Mouse (Mus musculus) brain, embryonic 18.5 days (tissue): ENCODE data around the gene AC170998.1.
"Not testable (repeated sequence)": the region's sequence is repeated elsewhere in the genome, so short reads cannot be mapped to it uniquely, and the experiment has no call there.

Experiments used
- DNase-seq: peaks from one replicate; pipeline ENCODE4 v3.0.0-alpha.2; 2012; ENCODE audit warnings: low read depth, low spot score

The AC170998.1 gene

DNA sequence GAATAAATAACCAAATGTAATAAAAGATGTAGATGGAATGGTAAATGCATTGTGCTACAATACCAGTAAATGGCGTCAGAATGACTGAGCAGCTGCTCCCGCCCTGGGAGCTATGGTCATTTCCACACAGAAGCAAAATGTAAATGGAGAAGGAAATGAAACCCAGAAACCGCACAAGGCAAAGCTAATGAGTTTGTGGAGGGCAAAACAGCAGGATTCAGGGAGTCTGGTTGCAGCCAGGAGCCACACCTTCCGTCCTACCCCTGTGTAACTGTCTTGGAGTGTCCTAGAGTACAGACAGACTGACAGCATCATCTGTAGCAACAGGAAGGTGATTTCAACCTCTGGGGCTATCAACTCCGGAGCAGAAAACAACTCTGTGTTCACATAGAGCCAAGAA lies 30.6 kb downstream of the AC170998.1 start:
- DNase-seq: no peak

DNA sequence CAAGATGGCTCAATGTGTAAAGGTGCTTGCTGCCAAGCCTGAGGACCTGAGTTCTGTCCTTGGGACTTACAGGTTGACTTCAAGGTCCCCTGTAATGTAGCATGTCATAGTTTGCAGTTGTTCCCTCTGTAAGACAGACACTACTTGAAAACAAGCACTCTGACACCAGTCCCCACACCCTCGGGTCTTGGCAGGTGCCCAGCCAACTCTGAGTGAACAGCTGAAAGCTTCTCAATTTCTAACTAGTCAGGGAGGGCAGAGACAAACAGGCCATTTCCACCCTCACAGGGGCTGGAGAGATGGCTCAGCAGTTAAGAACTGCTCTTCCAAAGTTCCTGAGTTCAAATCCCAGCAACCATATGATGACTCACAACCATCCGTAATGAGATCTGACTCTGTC lies 31.6 kb downstream of the AC170998.1 start:
- DNase-seq: no peak

DNA sequence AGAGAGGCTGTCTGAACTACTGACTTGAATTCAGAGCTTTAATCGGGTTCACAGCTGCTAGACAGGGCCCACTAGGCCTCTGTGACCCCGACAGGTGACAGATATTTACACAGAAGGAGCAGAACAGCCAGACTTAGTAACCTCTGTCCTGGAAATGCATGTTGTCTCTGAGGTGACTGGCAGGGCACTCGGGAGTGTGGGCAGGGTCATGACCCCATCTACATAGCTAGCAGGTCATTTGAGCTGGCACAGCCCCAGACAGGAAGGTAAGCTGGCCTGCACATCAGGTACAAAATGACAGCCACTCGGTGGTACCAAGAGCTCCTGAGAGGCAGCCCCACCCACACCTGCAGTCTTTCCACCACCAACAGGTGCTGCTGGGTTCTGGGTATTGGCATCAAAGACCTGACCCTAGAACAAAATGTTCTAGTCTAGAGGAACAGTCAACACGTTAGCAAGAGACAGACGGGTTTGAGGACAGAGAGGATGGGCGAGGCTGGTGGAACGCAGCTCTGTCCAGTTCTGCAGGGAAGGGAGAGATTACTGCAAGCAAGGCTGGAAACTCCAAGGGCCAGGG lies 34.9 kb downstream of the AC170998.1 start:
- DNase-seq: no peak

DNA sequence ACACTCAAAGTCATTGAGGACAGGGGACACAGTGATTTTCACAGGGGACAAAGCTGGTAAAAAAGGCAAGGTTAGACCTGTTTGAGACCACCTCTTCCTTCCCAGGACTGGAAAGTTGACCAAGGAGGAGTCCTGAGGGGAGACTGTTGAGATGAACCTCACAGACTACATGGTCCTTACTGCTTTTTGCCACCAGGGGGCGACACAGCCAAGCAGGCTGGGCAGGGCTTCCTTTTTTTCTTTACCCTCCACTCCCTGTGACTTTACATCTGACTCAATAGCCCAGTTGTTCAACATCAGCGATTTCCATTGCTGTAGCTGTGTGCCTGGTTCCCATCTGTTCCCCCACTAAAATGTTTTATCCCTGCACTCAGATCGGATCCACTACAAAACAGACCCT lies 36.0 kb downstream of the AC170998.1 start:
- no peak for DNase-seq

DNA sequence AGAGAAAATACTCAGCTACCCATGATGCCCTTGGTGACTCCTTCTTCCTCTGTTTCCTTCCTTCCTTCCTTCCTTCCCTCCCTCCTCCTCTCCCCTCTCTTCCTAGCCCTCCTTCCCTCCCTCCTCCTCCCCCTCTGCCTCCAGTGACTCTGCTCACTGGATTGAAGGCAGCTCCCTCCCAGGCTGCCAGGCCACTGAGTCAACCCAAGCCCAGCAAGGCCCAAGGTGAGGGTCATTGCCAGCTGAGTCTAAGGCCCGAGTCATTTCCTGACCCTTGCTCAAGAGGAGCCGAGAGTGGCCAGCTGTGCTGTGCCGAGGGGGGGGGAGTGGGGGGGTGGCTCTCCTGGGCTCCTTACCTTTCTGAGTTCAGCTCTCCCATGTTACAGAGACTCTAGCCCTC lies 40.3 kb downstream of the AC170998.1 start:
- DNase-seq: no peak

DNA sequence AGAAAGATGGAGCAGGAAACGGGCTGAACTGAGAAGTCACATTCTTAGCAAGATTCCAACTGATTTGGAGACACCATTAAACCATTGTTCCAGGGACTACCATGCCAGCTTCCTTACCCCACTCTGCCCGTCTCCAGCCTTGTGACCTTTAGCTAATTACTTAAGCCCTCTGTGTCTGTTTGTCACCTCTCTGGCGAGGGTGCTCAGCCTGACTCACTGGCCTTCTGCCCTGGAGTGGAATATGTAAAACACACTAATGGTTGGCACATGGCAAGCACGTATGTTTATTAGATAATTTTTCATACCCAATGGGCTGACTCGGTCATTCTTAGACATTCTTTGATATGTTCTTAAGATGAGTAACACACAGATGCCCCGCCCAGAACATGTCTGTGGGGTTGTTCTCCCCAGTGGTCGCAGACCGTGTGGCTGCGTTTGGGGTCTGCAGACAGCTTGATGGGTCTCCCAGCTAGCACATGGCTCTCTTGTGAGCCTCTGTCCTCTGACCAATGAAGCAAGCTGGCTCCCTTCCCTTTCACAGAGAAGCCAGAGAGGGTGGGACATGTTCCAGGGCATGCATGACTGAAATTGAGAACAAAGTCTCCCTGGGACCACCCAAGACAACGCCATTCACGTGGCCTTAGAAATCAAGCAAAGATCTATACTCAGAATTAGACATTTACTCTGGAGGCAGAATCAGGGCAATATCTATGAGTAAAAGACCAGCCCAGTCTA lies 41.1 kb downstream of the AC170998.1 start:
- DNase-seq: no peak

DNA sequence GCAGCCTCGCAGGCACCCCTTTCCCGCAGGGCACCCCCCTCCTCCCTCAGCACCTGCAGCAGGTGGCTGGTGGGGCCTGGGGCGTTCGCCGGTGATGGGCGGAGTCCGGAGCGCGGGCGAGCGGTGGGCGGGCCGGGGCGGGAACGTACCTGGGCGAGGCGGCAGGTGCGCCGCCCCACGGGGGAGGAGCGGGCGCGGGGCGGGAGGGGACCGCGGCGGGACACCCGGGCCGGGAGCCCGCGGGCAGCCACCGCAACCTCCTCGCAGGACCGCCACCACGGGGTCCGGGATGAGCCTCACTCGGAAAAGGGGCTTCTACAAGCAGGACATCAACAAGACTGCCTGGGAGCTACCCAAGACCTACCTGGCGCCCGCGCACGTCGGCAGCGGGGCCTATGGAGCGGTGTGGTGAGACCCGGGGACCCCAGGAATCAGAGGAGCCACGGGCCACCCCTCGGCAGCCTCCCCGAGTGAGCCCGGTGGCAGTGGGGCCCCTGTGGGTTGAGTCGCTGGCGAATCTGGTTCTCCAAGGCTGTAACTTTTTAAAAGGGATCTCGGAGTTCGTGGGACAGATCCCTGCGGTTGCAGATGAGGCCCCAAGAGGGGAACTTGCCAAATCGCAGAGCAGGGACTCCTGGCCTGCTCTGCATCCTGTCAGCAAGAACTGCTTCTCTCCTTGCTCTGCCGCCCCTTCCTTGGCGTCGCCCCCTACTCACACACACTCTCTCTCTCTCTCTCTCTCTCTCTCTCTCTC lies 43.4 kb downstream of the AC170998.1 start, which contains the start of gene Mapk13:
Mapk13 (plus strand) TSS at position 177 of the 754 bp plus-strand sequence.
- DNase-seq: no peak

DNA sequence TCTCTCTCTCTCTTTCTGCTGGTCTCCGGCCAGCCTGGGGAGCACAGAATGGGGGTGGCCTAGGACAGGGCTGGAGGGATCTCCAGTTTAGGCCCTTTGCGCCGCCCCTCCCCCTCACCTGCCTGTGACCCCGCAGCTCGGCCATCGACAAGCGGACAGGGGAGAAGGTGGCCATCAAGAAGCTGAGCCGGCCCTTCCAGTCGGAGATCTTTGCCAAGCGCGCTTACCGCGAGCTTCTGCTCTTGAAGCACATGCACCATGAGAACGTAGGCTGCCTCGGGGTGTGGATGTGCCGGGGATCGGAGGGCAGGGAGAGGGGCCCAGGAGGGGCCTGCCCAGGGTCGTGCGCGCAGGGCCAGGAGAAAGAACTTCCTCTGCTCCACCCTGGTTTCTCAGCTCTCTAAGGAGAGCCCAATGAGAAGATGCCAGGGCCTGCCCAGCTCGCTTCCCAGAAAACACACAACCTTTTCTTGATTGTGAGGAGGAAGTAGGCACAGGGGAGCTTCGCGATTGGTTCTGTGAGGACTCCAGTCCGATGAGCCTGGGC lies 44.1 kb downstream of the AC170998.1 start:
- DNase-seq: no peak

DNA sequence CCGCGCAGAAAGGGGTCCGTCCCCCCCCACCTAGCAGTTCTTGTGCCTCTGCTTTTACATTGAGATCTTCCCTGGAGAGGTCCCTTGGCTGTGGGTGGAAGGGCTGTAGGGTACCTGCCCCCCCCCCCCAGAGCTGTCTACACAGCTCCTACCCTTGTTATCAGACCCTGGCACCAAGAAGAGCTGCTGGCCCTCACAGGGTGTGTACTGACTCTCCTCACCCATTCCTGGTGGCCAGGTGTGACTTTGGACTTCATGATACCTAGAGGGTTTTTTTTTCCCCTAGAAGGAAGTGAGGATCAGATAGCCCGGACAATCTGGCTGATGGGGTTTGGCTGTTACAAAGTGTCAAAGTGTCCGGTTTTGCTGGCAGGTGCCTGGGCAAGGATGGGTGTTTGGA lies 45.4 kb downstream of the AC170998.1 start:
- DNase-seq: no peak

DNA sequence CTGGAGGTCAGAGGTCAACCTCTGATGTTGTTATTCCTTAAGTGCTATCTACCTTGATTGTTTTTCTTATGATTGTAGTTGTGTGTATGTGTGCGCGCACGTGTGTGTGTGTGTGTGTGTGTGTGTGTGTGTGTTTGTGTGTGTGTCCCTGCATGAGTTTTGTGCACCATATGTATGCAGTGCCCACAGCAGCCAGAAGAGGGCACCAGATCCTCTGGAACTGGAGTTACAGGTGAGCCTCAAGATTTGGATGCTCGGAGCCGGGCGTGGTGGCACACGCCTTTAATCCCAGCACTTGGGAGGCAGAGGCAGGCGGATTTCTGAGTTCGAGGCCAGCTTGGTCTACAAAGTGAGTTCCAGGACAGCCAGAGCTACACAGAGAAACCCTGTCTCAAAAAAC lies 48.4 kb downstream of the AC170998.1 start:
- not testable (repeated sequence) for DNase-seq

DNA sequence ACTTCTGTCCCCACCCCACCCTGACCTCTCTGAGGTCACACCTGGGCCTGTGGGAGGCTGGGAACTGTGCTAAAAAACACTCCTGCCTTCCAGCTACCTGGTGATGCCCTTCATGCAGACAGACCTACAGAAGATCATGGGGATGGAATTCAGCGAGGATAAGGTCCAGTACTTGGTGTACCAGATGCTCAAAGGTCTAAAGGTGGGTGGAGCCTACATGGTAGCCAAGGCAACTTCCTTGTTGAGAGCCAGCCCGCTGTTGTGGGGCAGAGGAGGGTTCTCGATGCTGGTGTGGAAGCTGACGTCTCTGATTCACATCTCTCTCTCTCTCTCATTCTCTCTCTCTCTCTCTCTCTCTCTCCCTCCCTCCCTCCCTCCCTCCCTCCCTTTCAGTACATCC lies 49.3 kb downstream of the AC170998.1 start:
- DNase-seq: no peak
